Mouse (Mus musculus): ENCODE data around the gene Slfn14. TPM values are rescaled to one million over a fixed set of nuclear protein-coding genes. Genes with fewer than 3 reads are reported as not detected.
A peak's percentile ranks its signal among the peaks of the same experiment; 100 is the strongest.
"Not testable (repeated sequence)": the region's sequence is repeated elsewhere in the genome, so short reads cannot be mapped to it uniquely, and the experiment has no call there.

Slfn14 gene
- polyA plus RNA-seq, 1 experiment from 2014 or later: 32.3 TPM

DNA sequence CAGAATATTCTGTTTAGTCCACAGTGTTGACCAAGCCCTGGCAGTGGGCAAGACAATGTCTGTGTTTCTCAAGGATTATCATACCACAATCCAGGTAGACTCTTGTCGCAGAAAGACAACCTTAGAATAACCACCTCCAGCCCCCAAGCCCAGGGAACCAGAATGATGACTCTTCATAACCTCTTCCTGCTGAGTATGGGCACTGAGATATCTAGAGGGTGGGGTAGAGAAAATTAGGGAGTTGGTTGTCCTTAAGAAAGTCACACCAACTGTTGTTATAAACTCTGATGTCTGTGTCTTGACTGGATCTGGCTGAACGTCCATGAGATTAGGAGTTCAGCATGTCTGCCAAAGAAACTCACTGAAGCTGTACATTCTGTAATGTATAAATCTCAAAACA, 48.1 kb downstream of the Slfn14 start:
- peak; percentile 70 for ATAC-seq (ENCODE audit: insufficient read depth)
- no peaks in the 10 kb centered on the region for H3K27me3 ChIP-seq
- H3K36me3 ChIP-seq (replicated peaks): peaks cover 17% of the 10 kb centered on the region; the same call in 1 of the 2 replicates
- 64% methylated on average over 2 of the region's 2 CpGs for WGBS (ENCODE audit: insufficient replicate concordance)
- H3K9ac ChIP-seq: no peak overlapping the region
- peak overlapping the region; percentile 57 for H3K27ac ChIP-seq (replicated peaks)
- no peak overlapping the region for H3K4me3 ChIP-seq (replicated peaks)
- no peaks in the 10 kb centered on the region for H3K9me3 ChIP-seq (replicated peaks)
- peaks cover 29% of the 10 kb centered on the region for H3K4me1 ChIP-seq (replicated peaks)
- H3K4me2 ChIP-seq: 0 out of 2 replicates have a peak overlapping the region, but pooled peaks have one; percentile 8

DNA sequence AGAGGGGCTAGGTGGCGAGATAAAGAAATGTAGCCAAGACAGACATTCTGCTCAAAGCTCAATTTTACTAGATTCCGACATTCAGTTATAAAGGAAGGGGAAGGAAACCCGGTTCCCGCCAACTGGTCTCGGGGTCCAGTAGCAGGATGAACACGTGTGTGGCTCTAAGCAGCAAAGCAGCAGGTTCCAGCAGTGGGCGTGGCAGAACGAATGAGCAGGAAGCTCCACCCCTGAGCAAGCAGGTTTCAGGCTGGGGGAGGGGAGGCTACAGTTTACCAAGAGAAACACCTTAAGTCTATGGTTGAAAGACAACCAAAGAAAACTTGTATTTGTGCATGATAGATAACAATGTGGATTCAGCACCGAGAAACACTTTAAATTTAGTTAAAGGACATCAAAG, 49.1 kb downstream of the Slfn14 start:
- H3K4me3 ChIP-seq (replicated peaks): peak overlapping the region; percentile 15
- peaks cover 10% of the 10 kb centered on the region; the same call in 1 of the 2 replicates for H3K36me3 ChIP-seq (replicated peaks)
- not testable (repeated sequence) for H3K27me3 ChIP-seq; H3K9ac ChIP-seq; H3K4me2 ChIP-seq; H3K9me3 ChIP-seq (replicated peaks)
- H3K4me1 ChIP-seq (replicated peaks): peaks cover 34% of the 10 kb centered on the region
- peak; percentile 12; the same call in 1 of the 2 replicates for ATAC-seq (ENCODE audit: insufficient read depth)
- WGBS (ENCODE audit: insufficient replicate concordance): 68% methylated on average over 9 of the region's 9 CpGs
- H3K27ac ChIP-seq (replicated peaks): 0 out of 2 replicates have a peak overlapping the region, but pooled peaks have one; percentile 14

DNA sequence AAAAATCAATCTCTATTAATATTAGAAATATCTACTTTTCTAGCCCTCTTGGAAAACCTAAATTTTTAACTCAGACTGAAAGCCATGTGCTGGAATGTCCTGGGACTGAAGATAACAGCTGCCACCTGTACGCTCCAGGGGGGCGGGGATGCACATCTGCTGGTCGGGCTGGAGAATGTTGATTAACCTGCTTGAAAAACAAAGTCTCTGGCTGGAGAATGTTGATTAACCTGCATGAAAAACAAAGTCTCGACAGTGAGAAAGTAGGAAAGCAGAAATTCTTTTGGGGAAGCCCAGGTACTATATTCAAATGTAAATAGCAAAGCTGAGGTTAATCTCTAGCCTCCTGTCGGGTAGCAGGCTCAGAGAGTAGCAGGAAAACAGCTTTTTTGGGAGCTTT, 52.9 kb downstream of the Slfn14 start:
- not testable (repeated sequence) for H3K9ac ChIP-seq; H3K27me3 ChIP-seq; H3K4me3 ChIP-seq (replicated peaks); H3K36me3 ChIP-seq (replicated peaks); H3K9me3 ChIP-seq (replicated peaks)
- ATAC-seq (ENCODE audit: insufficient read depth): peak; percentile 70; the same call in 1 of the 2 replicates
- WGBS (ENCODE audit: insufficient replicate concordance): 26% methylated on average over 5 of the region's 5 CpGs
- Histone ChIP-seq H3K27ac (replicated peaks) (peak overlapping the region; percentile 88), H3K4me2 (peak overlapping the region; percentile 35), H3K4me1 (replicated peaks) (peaks cover 52% of the 10 kb centered on the region)

- ATAC-seq (ENCODE audit: insufficient read depth): peak; percentile 76
- no peak overlapping the region for H3K4me2 ChIP-seq
- peaks cover 50% of the 10 kb centered on the region for H3K4me1 ChIP-seq (replicated peaks)
- H3K9ac ChIP-seq: no peak overlapping the region
- peak overlapping the region; percentile 63 for H3K27ac ChIP-seq (replicated peaks)
- peaks cover 29% of the 10 kb centered on the region for H3K36me3 ChIP-seq (replicated peaks)
- 37% methylated on average over 3 of the region's 3 CpGs for WGBS (ENCODE audit: insufficient replicate concordance)
- no peaks in the 10 kb centered on the region for H3K9me3 ChIP-seq (replicated peaks)
- H3K27me3 ChIP-seq: no peaks in the 10 kb centered on the region
- H3K4me3 ChIP-seq (replicated peaks): no peak overlapping the region
These were observed 55.6 kb downstream of the Slfn14 start for GRCm38 (mm10) chr11:83230966-83231365.

- Histone ChIP-seq H3K27ac (replicated peaks) (0 out of 2 replicates have a peak overlapping the region, but pooled peaks have one; percentile 46), H3K4me2 (no peak overlapping the region), H3K4me1 (replicated peaks) (peaks cover 45% of the 10 kb centered on the region), H3K36me3 (replicated peaks) (peaks cover 38% of the 10 kb centered on the region), H3K9ac (no peak overlapping the region), H3K4me3 (replicated peaks) (no peak overlapping the region), H3K27me3 (no peaks in the 10 kb centered on the region), H3K9me3 (replicated peaks) (no peaks in the 10 kb centered on the region)
- WGBS (ENCODE audit: insufficient replicate concordance): 81% methylated on average over 7 of the region's 7 CpGs
- no peak for ATAC-seq (ENCODE audit: insufficient read depth)
These were observed 58.4 kb downstream of the Slfn14 start for GRCm38 (mm10) chr11:83227926-83228723.

- peak overlapping the region; percentile 69 for H3K9ac ChIP-seq
- H3K27me3 ChIP-seq: no peaks in the 10 kb centered on the region
- peak overlapping the region; percentile 78 for H3K4me2 ChIP-seq
- H3K36me3 ChIP-seq (replicated peaks): peaks cover 38% of the 10 kb centered on the region
- peak overlapping the region; percentile 82 for H3K27ac ChIP-seq (replicated peaks)
- H3K9me3 ChIP-seq (replicated peaks): no peaks in the 10 kb centered on the region
- peaks cover 36% of the 10 kb centered on the region for H3K4me1 ChIP-seq (replicated peaks)
- no peak for ATAC-seq (ENCODE audit: insufficient read depth)
- H3K4me3 ChIP-seq (replicated peaks): peak overlapping the region; percentile 70
- WGBS (ENCODE audit: insufficient replicate concordance): 67% methylated on average over 9 of the region's 9 CpGs
These were observed 61.1 kb downstream of the Slfn14 start for GRCm38 (mm10) chr11:83225371-83225960.

Other genes starting within 250 kb of the Slfn14 start
- gene Slfn2, start 221.6 kb downstream of the Slfn14 start, polyA plus RNA-seq (2015; fragmentation: Nextera tagmentation; extraction: Ambion mirVana): 11.6 and 11.7 TPM in 2 replicates
- 1.5 and 1.6 TPM in 2 replicates for gene Slfn1, start 169.9 kb downstream of the Slfn14 start, polyA plus RNA-seq (2015; fragmentation: Nextera tagmentation; extraction: Ambion mirVana)
- 0.88 and 1.2 TPM in 2 replicates for gene Slfn4, start 111.5 kb downstream of the Slfn14 start, polyA plus RNA-seq (2015; fragmentation: Nextera tagmentation; extraction: Ambion mirVana)
- gene Slfn3, start 95.4 kb downstream of the Slfn14 start, polyA plus RNA-seq (2015; fragmentation: Nextera tagmentation; extraction: Ambion mirVana): 1.7 and 1.8 TPM in 2 replicates
- 18.6 and 19.6 TPM in 2 replicates for gene Ap2b1, start 12.3 kb upstream of the Slfn14 start, polyA plus RNA-seq (2015; fragmentation: Nextera tagmentation; extraction: Ambion mirVana)
- 5.1 and 5.4 TPM in 2 replicates for gene Pex12, start 15.9 kb upstream of the Slfn14 start, polyA plus RNA-seq (2015; fragmentation: Nextera tagmentation; extraction: Ambion mirVana)
- gene Rasl10b, start 122.4 kb upstream of the Slfn14 start, polyA plus RNA-seq (2015; fragmentation: Nextera tagmentation; extraction: Ambion mirVana): 0.12 and 0.22 TPM in 2 replicates
- not detected in 2 replicates for gene Gas2l2, start 142.7 kb upstream of the Slfn14 start, polyA plus RNA-seq (2015; fragmentation: Nextera tagmentation; extraction: Ambion mirVana)
- 2.3 and 2.7 TPM in 2 replicates for gene 1700020L24Rik, start 151.0 kb upstream of the Slfn14 start, polyA plus RNA-seq (2015; fragmentation: Nextera tagmentation; extraction: Ambion mirVana)
- 0.39 and 0.41 TPM in 2 replicates for gene Mmp28, start 176.3 kb upstream of the Slfn14 start, polyA plus RNA-seq (2015; fragmentation: Nextera tagmentation; extraction: Ambion mirVana)
- gene Taf15, start 186.4 kb upstream of the Slfn14 start, polyA plus RNA-seq (2015; fragmentation: Nextera tagmentation; extraction: Ambion mirVana): 3.7 and 3.9 TPM in 2 replicates
- gene Heatr9, start 235.4 kb upstream of the Slfn14 start, polyA plus RNA-seq (2015; fragmentation: Nextera tagmentation; extraction: Ambion mirVana): not detected in 2 replicates
- 0.53 and 0.93 TPM in 2 replicates for gene Ccl5, start 243.8 kb upstream of the Slfn14 start, polyA plus RNA-seq (2015; fragmentation: Nextera tagmentation; extraction: Ambion mirVana)

Data from liver, embryonic 15.5 days (tissue).